Mouse (Mus musculus) lung, adult 2 months (tissue): ENCODE results near the gene Olfr56.

Experiments used
- CTCF ChIP-seq: fragments of 200-500 bp; IDR thresholded peaks from 2 replicates; pipeline ENCODE4 v1.5.1; 2011; ENCODE audit warnings: mild to moderate bottlenecking, low read length, control low read depth; ENCODE audit not compliant: insufficient read depth
- POLR2A ChIP-seq: fragments of 200-500 bp; IDR thresholded peaks from 2 replicates; pipeline ENCODE4 v1.6.1; 2011; ENCODE audit warnings: low read depth, mild to moderate bottlenecking, control low read depth, low read length, borderline replicate concordance; ENCODE audit errors: extremely low read depth

DNA sequence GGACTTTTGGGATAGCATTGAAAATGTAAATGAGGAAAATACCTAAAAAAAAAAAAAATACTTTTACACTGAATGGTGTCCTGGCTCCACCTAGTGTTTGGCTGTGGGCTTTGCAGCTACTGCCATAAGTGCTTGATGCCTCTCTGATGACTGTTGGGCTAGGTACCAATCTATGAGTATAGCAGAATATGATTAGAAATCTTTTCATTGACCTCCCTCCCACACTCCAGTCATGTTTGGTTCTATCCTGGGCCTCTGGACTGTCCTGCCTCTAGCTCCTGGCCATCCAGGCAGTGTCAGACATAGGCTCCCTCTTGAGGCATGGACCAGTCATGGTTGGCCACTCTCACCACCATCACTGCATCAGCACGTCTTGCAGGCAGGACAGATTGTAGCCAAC lies 130.1 kb downstream of the Olfr56 start:
- TF ChIP-seq CTCF: peak; percentile 69
- no peak for TF ChIP-seq POLR2A
